Mouse (Mus musculus) CH12.LX (cell line): ENCODE results near the gene Hoxa7.

ENCODE experiments used
- USF1 ChIP-seq: IDR thresholded peaks from 2 replicates; pipeline ENCODE4 v1.6.1; 2014; ENCODE audit warnings: low read depth, mild to moderate bottlenecking, inconsistent platforms, low read length, improper control_type of control experiment
- USF2 ChIP-seq: conservative IDR thresholded peaks from 2 replicates; pipeline ENCODE4 v1.6.1; 2011; ENCODE audit warnings: low read depth, low read length, improper control_type of control experiment

DNA sequence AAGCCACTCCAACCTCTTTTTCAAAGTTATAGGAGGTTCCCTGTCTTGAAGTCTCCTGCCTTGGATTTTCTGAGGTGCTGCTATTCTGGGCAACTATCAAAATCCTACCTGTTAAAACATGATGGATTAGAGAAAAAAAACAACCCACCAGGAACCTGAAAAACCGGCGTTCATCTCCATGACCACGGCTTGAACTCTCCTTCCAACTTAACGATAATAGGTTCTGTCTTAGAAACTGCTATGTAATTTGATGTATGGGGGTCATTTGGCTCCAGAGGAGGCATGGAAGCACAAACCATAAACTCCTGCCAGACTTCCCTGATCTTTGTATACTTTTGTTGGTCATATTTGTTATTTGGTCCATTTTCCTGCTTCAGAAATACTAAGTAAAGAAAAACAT, 48.0 kb downstream of the Hoxa7 start:
- no peak for TF ChIP-seq USF1
- TF ChIP-seq USF2: no peak
